Mouse (Mus musculus) kidney, postnatal 0 days (tissue): ENCODE measurements at regions not wholly inside any gene's neighbourhood (a gene's known extent, or its start where the extent isn't known, plus 50 kb on each side); places are given as distances from the start of the nearest gene placed in this dataset.

Source experiments
- ATAC-seq: fragments of 200-750 bp; cut with Nextera tagmentation; replicated peaks from 2 replicates; pipeline ENCODE4 v1.8.0; 2017; ENCODE audit warnings: low read depth, moderate number of reproducible peaks, moderate TSS enrichment, moderate library complexity; ENCODE audit not compliant: low FRiP score
- DNase-seq: peaks from one replicate; pipeline ENCODE4 v3.0.0-alpha.2; 2016; ENCODE audit warnings: low spot score
- H3K27ac ChIP-seq: fragments of 300-500 bp; sonication (generic); 2 replicates; pipeline ENCODE4 v1.5.1; 2014; ENCODE audit warnings: mild to moderate bottlenecking
- H3K27me3 ChIP-seq: fragments of 300-500 bp; sonication (generic); 2 replicates; pipeline ENCODE4 v1.6.1; 2014; ENCODE audit warnings: low read length, mixed read lengths; ENCODE audit not compliant: insufficient read depth
- H3K36me3 ChIP-seq: fragments of 300-500 bp; sonication (generic); 2 replicates; pipeline ENCODE4 v1.6.1; 2014; ENCODE audit warnings: low read length, mixed read lengths; ENCODE audit not compliant: insufficient read depth
- H3K4me1 ChIP-seq: fragments of 300-500 bp; sonication (generic); replicated peaks from 2 replicates; pipeline ENCODE4 v1.6.1; 2014; ENCODE audit warnings: antibody characterized with exemption, low read length, mixed read lengths; ENCODE audit not compliant: insufficient read depth
- H3K4me2 ChIP-seq: fragments of 300-500 bp; sonication (generic); 2 replicates; pipeline ENCODE4 v1.6.1; 2014; ENCODE audit warnings: mild to moderate bottlenecking, low read length, moderate library complexity, mixed read lengths
- H3K4me3 ChIP-seq: fragments of 300-500 bp; sonication (generic); replicated peaks from 2 replicates; pipeline ENCODE4 v1.5.1; 2014; ENCODE audit warnings: low read depth, low read length
- H3K9ac ChIP-seq: fragments of 300-500 bp; sonication (generic); 2 replicates; pipeline ENCODE4 v1.6.1; 2014; ENCODE audit warnings: low read depth, low read length
- H3K9me3 ChIP-seq: fragments of 300-500 bp; sonication (generic); replicated peaks from 2 replicates; pipeline ENCODE4 v1.6.1; 2016; ENCODE audit warnings: low read length, inconsistent platforms, mixed read lengths
- CTCF ChIP-seq: IDR thresholded peaks from 2 replicates; pipeline ENCODE4 v1.5.1; 2016; ENCODE audit warnings: antibody characterized with exemption, low read depth, mild to moderate bottlenecking, moderate library complexity
- WGBS: fragments of 180-500 bp; shearing (Covaris S2); extraction: QIAGEN DNeasy Blood & Tissue Kit; methylation state at CpG from one replicate; pipeline ENCODE4 v1.1.7; 2014; 5-methylcytosine and 5-hydroxymethylcytosine counted together

DNA sequence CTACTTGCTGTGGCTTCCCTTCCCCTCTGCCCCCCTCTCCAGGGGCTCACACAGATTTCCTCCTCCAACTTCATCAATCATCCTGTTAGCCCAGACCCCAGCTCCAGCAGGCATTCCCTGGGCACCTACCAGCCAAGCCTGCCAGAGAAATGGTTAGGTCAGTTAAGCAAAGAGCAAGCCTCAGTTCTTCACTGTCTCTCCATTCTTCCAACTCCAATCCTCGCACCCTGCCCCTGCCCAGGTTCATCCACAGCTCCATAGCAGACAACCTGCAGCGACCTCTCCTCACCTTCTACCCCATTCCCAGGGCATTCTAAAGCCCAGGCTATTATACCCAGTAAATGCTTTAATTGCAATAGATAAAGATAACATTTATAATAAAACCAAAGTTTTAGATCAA, 408.0 kb upstream of the Trpc7 start:
- H3K4me3 ChIP-seq, result no peak overlapping the region
- no peak overlapping the region for H3K27ac ChIP-seq
- H3K9me3 ChIP-seq, result no peaks in the 10 kb centered on the region
- no peak for DNase-seq
- H3K4me2 ChIP-seq, result no peak overlapping the region
- H3K27me3 ChIP-seq, result no peaks in the 10 kb centered on the region
- no peak for TF ChIP-seq CTCF
- H3K4me1 ChIP-seq, result no peaks in the 10 kb centered on the region
- no peaks in the 10 kb centered on the region for H3K36me3 ChIP-seq
- ATAC-seq, result no peak
- no peak overlapping the region for H3K9ac ChIP-seq
- 84% methylated on average over 2 of the region's 2 CpGs for WGBS

DNA sequence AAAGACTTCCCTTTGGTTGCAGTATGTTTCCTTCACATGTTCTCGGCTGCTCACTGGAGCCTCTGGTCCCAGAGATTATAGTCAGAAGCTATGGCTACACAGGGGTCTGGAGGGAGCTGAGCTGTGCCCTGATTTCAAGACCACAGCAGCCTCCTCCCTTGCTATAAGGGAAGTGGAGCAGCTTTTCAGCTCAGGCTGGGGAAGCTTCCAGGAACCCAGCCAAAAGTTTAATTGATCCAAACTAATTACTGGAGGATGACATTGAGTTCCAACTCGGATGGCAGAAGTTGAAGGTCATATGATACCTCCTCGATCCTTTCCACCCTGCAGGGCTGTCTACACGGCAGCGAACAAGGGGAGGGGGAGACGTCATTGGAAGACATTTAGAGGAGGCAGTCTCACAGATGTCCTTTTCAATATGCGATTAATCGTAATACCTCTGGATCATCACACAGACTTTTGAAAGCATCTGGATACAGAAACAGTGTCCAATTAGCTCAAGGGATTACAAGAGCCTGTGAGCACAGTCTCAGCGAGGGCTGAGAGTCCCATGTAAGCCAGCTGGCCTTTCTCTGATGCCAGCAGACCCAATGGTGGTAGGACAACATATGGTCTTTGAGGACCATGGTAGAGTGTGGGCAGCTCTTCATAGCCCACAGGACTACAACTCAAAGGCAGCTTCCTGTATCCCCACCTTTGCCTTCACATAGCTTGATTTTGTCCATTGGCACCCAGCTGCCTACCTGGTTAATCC, 396.1 kb upstream of the Trpc7 start:
- Histone ChIP-seq H3K27me3 (no peaks in the 10 kb centered on the region), H3K27ac (no peak overlapping the region), H3K4me3 (no peak overlapping the region), H3K9me3 (no peaks in the 10 kb centered on the region), H3K4me1 (no peaks in the 10 kb centered on the region), H3K36me3 (no peaks in the 10 kb centered on the region), H3K9ac (no peak overlapping the region), H3K4me2 (no peak overlapping the region)
- 67% methylated on average over 9 of the region's 9 CpGs for WGBS
- ATAC-seq, result no peak
- DNase-seq, result no peak
- TF ChIP-seq CTCF, result no peak

DNA sequence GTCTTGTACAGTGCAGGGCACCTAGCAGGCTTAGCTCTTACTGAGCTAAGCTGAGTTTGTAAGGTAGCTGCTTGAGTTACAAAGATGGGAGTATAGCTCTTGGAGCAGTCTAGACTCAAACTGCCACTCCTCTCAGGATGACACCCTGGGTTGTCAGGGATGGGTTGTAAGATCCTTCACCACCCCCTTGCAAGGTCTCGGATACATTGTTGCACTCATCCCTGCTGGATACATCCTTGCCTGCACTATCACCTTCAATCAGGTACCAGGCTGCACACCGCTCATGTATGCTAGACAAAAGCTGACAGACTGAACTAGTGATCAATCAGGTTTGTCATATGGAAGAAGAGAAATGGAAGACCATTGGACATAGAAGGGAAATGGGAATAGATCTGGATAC, 390.4 kb upstream of the Trpc7 start:
- no peak for TF ChIP-seq CTCF
- Histone ChIP-seq H3K4me1 (no peaks in the 10 kb centered on the region), H3K27me3 (no peaks in the 10 kb centered on the region), H3K9ac (no peak overlapping the region), H3K4me2 (no peak overlapping the region), H3K4me3 (no peak overlapping the region), H3K9me3 (no peaks in the 10 kb centered on the region), H3K36me3 (no peaks in the 10 kb centered on the region), H3K27ac (no peak overlapping the region)
- 98% methylated on average over 2 of the region's 2 CpGs for WGBS
- DNase-seq (no peak), ATAC-seq (no peak)

DNA sequence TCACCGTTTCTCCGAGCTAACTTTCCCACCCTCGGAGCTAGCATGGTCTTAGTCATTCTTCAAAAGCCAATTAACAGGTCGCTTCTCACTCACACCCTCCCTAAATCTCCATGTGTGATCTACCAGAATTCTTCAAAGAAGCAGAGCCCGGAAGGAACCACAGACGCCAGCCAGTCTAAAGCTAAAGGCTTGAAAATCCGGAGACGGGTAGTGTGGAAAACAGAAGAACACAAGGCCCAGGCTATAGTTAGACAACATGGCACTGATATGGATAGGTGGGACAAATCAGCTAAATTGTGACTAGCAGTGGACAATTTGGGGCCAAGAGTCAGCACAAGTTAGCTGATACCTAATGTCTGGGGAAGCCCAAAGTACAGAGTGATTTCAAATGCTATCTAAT, 387.0 kb upstream of the Trpc7 start:
- H3K36me3 ChIP-seq, result no peaks in the 10 kb centered on the region
- WGBS, result 49% methylated on average over 8 of the region's 8 CpGs
- no peak for DNase-seq
- H3K9me3 ChIP-seq, result no peaks in the 10 kb centered on the region
- no peaks in the 10 kb centered on the region for H3K4me1 ChIP-seq
- no peak overlapping the region for H3K27ac ChIP-seq
- no peaks in the 10 kb centered on the region for H3K27me3 ChIP-seq
- no peak overlapping the region for H3K9ac ChIP-seq
- no peak for ATAC-seq
- H3K4me2 ChIP-seq, result no peak overlapping the region
- TF ChIP-seq CTCF, result no peak
- no peak overlapping the region for H3K4me3 ChIP-seq

DNA sequence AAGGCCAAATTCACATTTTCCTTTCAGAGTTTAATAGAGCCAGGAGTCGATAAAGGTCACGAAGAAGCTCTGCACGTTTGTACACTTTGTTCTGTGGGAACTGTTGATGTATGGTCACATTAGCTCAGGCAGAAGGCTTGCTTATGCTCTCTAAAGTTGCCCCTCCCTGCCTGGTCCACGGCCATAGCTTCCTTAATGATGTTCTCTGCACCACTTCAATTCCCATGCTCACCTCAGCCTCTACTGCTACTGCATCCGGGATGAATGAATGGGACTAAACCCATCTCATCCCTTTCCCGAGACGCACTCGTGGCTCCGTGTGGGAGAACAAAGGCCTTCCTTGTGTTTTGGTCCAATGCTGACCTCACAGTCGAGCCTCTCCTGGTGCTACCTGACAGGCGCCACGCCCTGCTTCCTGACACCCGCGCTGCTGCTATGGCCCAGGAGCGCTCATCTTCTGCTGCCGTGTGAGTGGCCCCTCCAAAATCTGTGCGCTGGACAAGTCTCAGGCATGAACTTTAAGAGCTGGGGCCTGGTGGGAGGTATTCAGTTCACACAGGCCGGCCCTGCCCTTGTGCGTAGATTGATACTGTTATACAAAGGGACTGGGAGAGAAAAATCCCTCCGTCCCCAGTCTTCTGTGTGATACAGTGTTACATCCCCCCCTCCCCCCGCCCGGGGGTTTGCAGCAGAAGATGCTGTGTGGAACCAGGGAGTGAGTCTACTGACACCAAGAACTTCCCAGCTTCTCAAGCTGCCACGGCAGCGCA, 386.3 kb upstream of the Trpc7 start:
- TF ChIP-seq CTCF, result no peak
- H3K4me2 ChIP-seq, result no peak overlapping the region
- H3K4me3 ChIP-seq, result no peak overlapping the region
- H3K27ac ChIP-seq, result no peak overlapping the region
- no peaks in the 10 kb centered on the region for H3K36me3 ChIP-seq
- ATAC-seq (no peak), DNase-seq (no peak)
- no peak overlapping the region for H3K9ac ChIP-seq
- no peaks in the 10 kb centered on the region for H3K4me1 ChIP-seq
- no peaks in the 10 kb centered on the region for H3K9me3 ChIP-seq
- H3K27me3 ChIP-seq, result no peaks in the 10 kb centered on the region
- WGBS, result 63% methylated on average over 24 of the region's 24 CpGs

DNA sequence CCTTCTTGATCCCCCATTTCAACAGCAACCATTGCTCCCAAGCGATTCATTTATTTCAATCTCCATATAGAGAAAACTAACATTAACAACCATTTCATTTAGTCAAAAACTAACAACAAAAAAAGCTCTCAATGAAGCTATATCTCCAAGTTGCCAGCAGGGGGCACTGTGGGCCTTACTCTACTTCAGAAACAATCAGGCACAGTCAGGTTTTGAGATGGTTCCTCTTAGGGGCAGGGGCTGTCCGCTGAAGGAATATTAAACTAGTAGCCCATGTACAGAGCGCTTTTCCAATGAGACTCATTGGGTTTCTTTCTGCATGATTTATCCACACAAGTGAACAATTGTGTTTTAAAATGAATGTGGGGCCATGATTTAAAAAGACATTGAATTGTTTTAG, 385.7 kb upstream of the Trpc7 start:
- Histone ChIP-seq H3K9ac (no peak overlapping the region), H3K27me3 (no peaks in the 10 kb centered on the region), H3K4me3 (no peak overlapping the region), H3K4me1 (no peaks in the 10 kb centered on the region), H3K9me3 (no peaks in the 10 kb centered on the region), H3K4me2 (no peak overlapping the region), H3K27ac (no peak overlapping the region), H3K36me3 (no peaks in the 10 kb centered on the region)
- peak; percentile 90 for TF ChIP-seq CTCF
- DNase-seq, result peak; percentile 77
- no peak for ATAC-seq
- WGBS, result 24% methylated on average over 3 of the region's 3 CpGs
